ENCODE assay signal across 8 mouse cellular contexts in genomic region chr10:128096313-128096692, GRCm38 (mm10). TPM values are rescaled to one million over a fixed set of nuclear protein-coding genes. Genes with fewer than 3 reads are reported as not detected.
DNase-seq lines count a peak whose midpoint lies in the region; ATAC-seq and TF ChIP-seq lines count a peak whose summit lies in the region.

No protein-coding gene starts in this region.

- TF ChIP-seq CTCF in cerebellum, adult 2 months (IDR thresholded peaks at IDR 0.05; ENCODE audit: borderline replicate concordance, insufficient read depth, low read depth, low read length) = no peak

- WGBS in cerebellum, adult 2 months = 24% methylated on average over 4 of the region's 4 CpGs
- 17% methylated on average over 4 of the region's 4 CpGs for WGBS in neural tube, embryonic 11.5 days
- 10% methylated on average over 4 of the region's 4 CpGs for WGBS in limb, embryonic 14.5 days
- WGBS in stomach, embryonic 15.5 days = 19% methylated on average over 4 of the region's 4 CpGs

- ATAC-seq in cerebellum, adult (ENCODE audit: insufficient number of reproducible peaks, low FRiP score, low TSS enrichment) = no peak
- ATAC-seq in neural tube, embryonic 11.5 days (ENCODE audit: insufficient read depth, low FRiP score, low TSS enrichment) = no peak
- ATAC-seq in limb, embryonic 14.5 days (ENCODE audit: low FRiP score, low read depth) = no peak
- no peak for ATAC-seq in stomach, embryonic 15.5 days (ENCODE audit: insufficient read depth, low FRiP score, low read depth)

- H3K9me3 ChIP-seq in neural tube, embryonic 11.5 days (ENCODE audit: control insufficient read depth, low read length) = no peaks in the 10 kb centered on the region
- no peaks in the 10 kb centered on the region for H3K9me3 ChIP-seq in limb, embryonic 14.5 days (ENCODE audit: control insufficient read depth, low read length)
- no peaks in the 10 kb centered on the region for H3K9me3 ChIP-seq in stomach, embryonic 15.5 days

- no peak for TF ChIP-seq POLR2A in cerebellum, adult 2 months (IDR thresholded peaks at IDR 0.05; ENCODE audit: borderline replicate concordance, insufficient read depth, low read length)
- no peak for TF ChIP-seq POLR2A in limb, embryonic 14.5 days (IDR thresholded peaks at IDR 0.05; ENCODE audit: borderline replicate concordance, extremely low read depth, insufficient read depth, insufficient read length)

- peak overlapping the region; percentile 4; the same call in 1 of the 2 replicates for H3K4me2 ChIP-seq in neural tube, embryonic 11.5 days (ENCODE audit: low read depth)
- peak overlapping the region; percentile 69; the same call in 1 of the 2 replicates for H3K4me2 ChIP-seq in limb, embryonic 14.5 days (replicated peaks; ENCODE audit: low read depth, low read length, severe bottlenecking)
- peak overlapping the region; percentile 19 for H3K4me2 ChIP-seq in stomach, embryonic 15.5 days

- no peak for DNase-seq in cerebellum, adult 2 months
- no peak for DNase-seq in neural tube, embryonic 11.5 days (ENCODE audit: low spot score)
- no peak for DNase-seq in neural tube, embryonic 10.5 days (ENCODE audit: extremely low spot score, low spot score)
- DNase-seq in limb, embryonic 14.5 days (ENCODE audit: low spot score) = no peak
- no peak for DNase-seq in thymus, postnatal 0 days (ENCODE audit: low spot score)
- no peak for DNase-seq in kidney, adult 8-10 months

- H3K27ac ChIP-seq in cerebellum, adult 2 months (ENCODE audit: insufficient read depth, low read length) = no peak overlapping the region
- H3K27ac ChIP-seq in neural tube, embryonic 11.5 days (ENCODE audit: low read depth, low read length) = no peak overlapping the region
- no peak overlapping the region for H3K27ac ChIP-seq in limb, embryonic 14.5 days (replicated peaks; ENCODE audit: low read depth, low read length)
- H3K27ac ChIP-seq in stomach, embryonic 15.5 days = no peak overlapping the region

- H3K9ac ChIP-seq in neural tube, embryonic 11.5 days (ENCODE audit: low read length) = no peak overlapping the region
- H3K9ac ChIP-seq in limb, embryonic 14.5 days (ENCODE audit: low read depth, low read length, severe bottlenecking) = no peak overlapping the region
- H3K9ac ChIP-seq in stomach, embryonic 15.5 days = no peak overlapping the region

- H3K4me3 ChIP-seq in cerebellum, adult 2 months (replicated peaks; ENCODE audit: insufficient read depth, low read depth, low read length) = peak overlapping the region; percentile 98
- H3K4me3 ChIP-seq in neural tube, embryonic 11.5 days (ENCODE audit: low read depth, low read length) = peak overlapping the region; percentile 90
- H3K4me3 ChIP-seq in limb, embryonic 14.5 days (replicated peaks; ENCODE audit: low read length) = peak overlapping the region; percentile 100
- H3K4me3 ChIP-seq in stomach, embryonic 15.5 days (replicated peaks) = peak overlapping the region; percentile 65

- no peaks in the 10 kb centered on the region for H3K36me3 ChIP-seq in neural tube, embryonic 11.5 days (ENCODE audit: control insufficient read depth, insufficient read depth, low read length)
- peaks cover 4% of the 10 kb centered on the region; the same call in 1 of the 2 replicates for H3K36me3 ChIP-seq in limb, embryonic 14.5 days (ENCODE audit: control insufficient read depth, insufficient read depth, low read length)
- no peaks in the 10 kb centered on the region for H3K36me3 ChIP-seq in stomach, embryonic 15.5 days

- H3K27me3 ChIP-seq in cerebellum, adult 2 months (ENCODE audit: control insufficient read depth, insufficient read depth, low read length) = no peaks in the 10 kb centered on the region
- no peaks in the 10 kb centered on the region for H3K27me3 ChIP-seq in neural tube, embryonic 11.5 days (ENCODE audit: control insufficient read depth, insufficient read depth, low read length)
- no peaks in the 10 kb centered on the region for H3K27me3 ChIP-seq in limb, embryonic 14.5 days (ENCODE audit: control insufficient read depth, insufficient read depth, low read length)
- no peaks in the 10 kb centered on the region for H3K27me3 ChIP-seq in stomach, embryonic 15.5 days (replicated peaks)

- H3K4me1 ChIP-seq in cerebellum, adult 2 months (ENCODE audit: control insufficient read depth, insufficient read depth, low read length) = peaks cover 7% of the 10 kb centered on the region
- peaks cover 31% of the 10 kb centered on the region for H3K4me1 ChIP-seq in neural tube, embryonic 11.5 days (ENCODE audit: control insufficient read depth, insufficient read depth, low read length)
- H3K4me1 ChIP-seq in limb, embryonic 14.5 days (ENCODE audit: control insufficient read depth, insufficient read depth, low read length) = peaks cover 29% of the 10 kb centered on the region
- H3K4me1 ChIP-seq in stomach, embryonic 15.5 days = peaks cover 43% of the 10 kb centered on the region

RNA-seq across cellular contexts. Expression of gene Baz2a, which starts 4.9 kb away (rescaled TPM):
- polyA plus RNA-seq in cerebellum, adult 2 months (2012; rRNA removed) = 42.9 and 45.2 TPM in 2 replicates
- 20.3 and 23.5 TPM in 2 replicates for polyA plus RNA-seq in neural tube, embryonic 11.5 days (2014; fragmentation: Nextera tagmentation; extraction: Ambion mirVana)
- 28.3 and 31.1 TPM in 2 replicates for polyA plus RNA-seq in limb, embryonic 14.5 days (2012; rRNA removed)
- polyA plus RNA-seq in limb, embryonic 14.5 days (2014; fragmentation: Nextera tagmentation; extraction: Ambion mirVana) = 17.5 and 18.2 TPM in 2 replicates
- 10.1 and 11.7 TPM in 2 replicates for polyA plus RNA-seq in stomach, embryonic 15.5 days (2015; fragmentation: Nextera tagmentation; extraction: Ambion mirVana)
- 21.5 and 27.5 TPM in 2 replicates for polyA plus RNA-seq in thymus, postnatal 0 days (2015; fragmentation: Nextera tagmentation; extraction: Ambion mirVana)

RNA-seq across cellular contexts. Expression of gene Atp5b, which starts 13.2 kb away (rescaled TPM):
- 2,153 and 2,193 TPM in 2 replicates for polyA plus RNA-seq in cerebellum, adult 2 months (2012; rRNA removed)
- 2,381 and 2,418 TPM in 2 replicates for polyA plus RNA-seq in neural tube, embryonic 11.5 days (2014; fragmentation: Nextera tagmentation; extraction: Ambion mirVana)
- polyA plus RNA-seq in limb, embryonic 14.5 days (2012; rRNA removed) = 1,269 and 2,071 TPM in 2 replicates
- 1,908 and 2,011 TPM in 2 replicates for polyA plus RNA-seq in limb, embryonic 14.5 days (2014; fragmentation: Nextera tagmentation; extraction: Ambion mirVana)
- polyA plus RNA-seq in stomach, embryonic 15.5 days (2015; fragmentation: Nextera tagmentation; extraction: Ambion mirVana) = 2,393 and 2,495 TPM in 2 replicates
- 2,017 and 2,181 TPM in 2 replicates for polyA plus RNA-seq in thymus, postnatal 0 days (2015; fragmentation: Nextera tagmentation; extraction: Ambion mirVana)

RNA-seq across cellular contexts. Expression of gene Ptges3, which starts 37.5 kb away (rescaled TPM):
- 69.9 and 75.5 TPM in 2 replicates for polyA plus RNA-seq in cerebellum, adult 2 months (2012; rRNA removed)
- polyA plus RNA-seq in neural tube, embryonic 11.5 days (2014; fragmentation: Nextera tagmentation; extraction: Ambion mirVana) = 584 and 611 TPM in 2 replicates
- 78.0 and 93.0 TPM in 2 replicates for polyA plus RNA-seq in limb, embryonic 14.5 days (2012; rRNA removed)
- 450 and 461 TPM in 2 replicates for polyA plus RNA-seq in limb, embryonic 14.5 days (2014; fragmentation: Nextera tagmentation; extraction: Ambion mirVana)
- polyA plus RNA-seq in stomach, embryonic 15.5 days (2015; fragmentation: Nextera tagmentation; extraction: Ambion mirVana) = 522 and 529 TPM in 2 replicates
- 401 and 422 TPM in 2 replicates for polyA plus RNA-seq in thymus, postnatal 0 days (2015; fragmentation: Nextera tagmentation; extraction: Ambion mirVana)

Comparison
In these comparisons a context has a peak if more than half of its experiments do, and no peak if none do; other contexts are left out.
1. H3K4me2 ChIP-seq: peak in every context shown above with its lines; median percentile 69 in limb, embryonic 14.5 days; 19 in stomach, embryonic 15.5 days; 4 in neural tube, embryonic 11.5 days.